Mouse (Mus musculus) embryonic fibroblast, embryonic 13.5 days (primary cell): ENCODE results near the gene Tmem233.

Source experiments
- CTCF ChIP-seq: IDR thresholded peaks from 2 replicates; pipeline ENCODE4 v1.5.1; 2011; ENCODE audit warnings: mild to moderate bottlenecking, control low read depth, low read length, moderate library complexity, borderline replicate concordance; ENCODE audit not compliant: insufficient read depth
- POLR2A ChIP-seq: IDR thresholded peaks from 2 replicates; pipeline ENCODE4 v1.6.1; 2011; ENCODE audit warnings: low read depth, mild to moderate bottlenecking, control low read depth, low read length, moderate library complexity

GRCm38 (mm10) chr5:116022658-116023200, 60.3 kb downstream of the Tmem233 start:
- TF ChIP-seq POLR2A (no peak), CTCF (no peak)
